Mouse (Mus musculus) cerebellum, postnatal 10 days (tissue): ENCODE results near the gene Ptprn2.
A peak's percentile ranks its signal among the peaks of the same experiment; 100 is the strongest.

Experiments
- DNase-seq, 2 experiments: peaks; one replicate each; pipeline ENCODE4 v3.0.0; 2021; ENCODE audit warnings: mixed read lengths in 2 of 2

Gene Ptprn2

DNA sequence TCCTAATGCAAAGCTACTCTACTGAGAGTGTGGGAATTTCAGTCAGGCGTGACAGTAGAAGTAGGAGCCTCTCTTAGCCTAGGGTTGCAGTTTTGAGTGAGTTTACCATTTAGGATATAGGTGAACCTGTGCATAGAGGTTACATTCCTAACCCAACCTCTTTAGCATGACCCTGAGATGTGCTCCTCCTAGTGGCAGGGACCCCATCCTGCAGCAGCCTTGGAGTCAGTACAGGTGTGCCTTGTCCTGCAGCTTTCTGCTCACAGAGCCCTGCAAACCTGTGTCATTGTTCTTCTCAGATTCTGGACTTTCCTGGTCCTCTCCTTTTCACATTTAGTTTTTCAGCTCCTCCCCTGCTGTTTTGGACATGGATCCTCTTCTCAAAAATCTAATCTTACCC, 168.2 kb downstream of the Ptprn2 start:
- no peak for DNase-seq

GRCm38 (mm10) chr12:116660076-116660475, 174.6 kb downstream of the Ptprn2 start:
- DNase-seq: peak; percentile 53 to 63

DNA sequence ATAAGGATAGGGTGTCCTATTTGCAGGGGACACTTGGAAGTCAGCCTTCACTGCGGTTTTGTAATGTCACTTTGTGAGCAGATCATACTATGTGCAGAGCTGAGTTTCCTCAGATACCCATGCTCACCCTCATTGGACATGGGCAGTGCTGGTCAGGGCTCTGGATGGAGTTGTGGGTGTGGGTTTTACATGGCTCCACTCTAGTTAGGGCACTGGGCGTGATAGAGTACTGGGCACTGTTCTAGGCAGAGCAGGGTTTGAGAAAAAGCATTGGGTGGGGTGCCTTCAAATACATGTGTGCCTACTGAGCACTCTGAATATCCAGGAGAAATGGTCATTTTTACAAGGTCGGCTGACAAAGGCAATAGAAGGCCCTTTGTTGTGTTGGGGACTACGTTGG, 175.5 kb downstream of the Ptprn2 start:
- DNase-seq: no peak

DNA sequence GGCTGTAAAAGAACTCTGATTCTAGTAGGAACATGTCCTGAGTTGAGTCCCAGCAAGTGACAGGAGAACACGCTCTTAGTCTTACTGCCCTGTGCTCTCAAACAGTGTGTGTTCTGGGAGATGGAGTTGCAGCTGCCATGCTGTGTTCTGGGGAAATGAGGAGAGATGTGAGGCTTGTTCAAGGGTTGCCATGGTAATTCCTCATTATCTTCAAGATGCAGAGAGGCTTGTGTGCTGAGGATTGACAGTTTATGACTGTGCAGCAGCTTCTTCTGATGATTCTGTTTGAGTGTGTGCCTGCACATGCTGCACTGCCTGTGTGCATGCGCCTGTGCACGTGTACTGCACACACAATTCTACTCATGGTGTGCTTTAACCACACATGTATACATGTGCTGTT, 192.2 kb downstream of the Ptprn2 start:
- DNase-seq: no peak

GRCm38 (mm10) chr12:116689832-116690231, 204.3 kb downstream of the Ptprn2 start:
- DNase-seq: no peak

- DNase-seq: no peak
Measured at GRCm38 (mm10) chr12:116709535-116709934, 224.0 kb downstream of the Ptprn2 start.

- DNase-seq: no peak
Measured at GRCm38 (mm10) chr12:116710716-116711115, 225.2 kb downstream of the Ptprn2 start.

GRCm38 (mm10) chr12:116711133-116711532, 225.6 kb downstream of the Ptprn2 start:
- DNase-seq: no peak

DNA sequence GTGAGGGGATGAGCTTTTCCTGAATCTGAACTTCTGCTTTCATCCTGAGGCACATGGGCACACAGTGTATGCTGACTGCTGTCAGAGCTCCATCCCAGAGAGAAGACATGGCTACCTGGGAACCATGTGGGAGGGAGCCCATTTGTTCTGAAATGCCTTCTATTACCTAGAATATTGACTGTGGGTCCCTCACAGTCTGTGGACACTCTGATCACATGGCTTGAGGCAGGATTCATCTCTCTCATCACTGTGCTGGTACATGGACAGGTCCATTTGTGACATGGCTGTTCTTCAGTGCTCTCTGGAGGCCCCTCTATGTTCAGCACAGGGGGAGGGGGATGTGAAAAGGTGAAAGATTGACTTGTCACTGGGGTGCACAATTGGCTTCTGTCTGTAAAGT, 227.6 kb downstream of the Ptprn2 start:
- no peak for DNase-seq

GRCm38 (mm10) chr12:116721062-116721461, 235.5 kb downstream of the Ptprn2 start:
- no peak for DNase-seq

- no peak for DNase-seq
Measured at GRCm38 (mm10) chr12:116740141-116740540, 254.6 kb downstream of the Ptprn2 start.

GRCm38 (mm10) chr12:116741300-116741699, 255.8 kb downstream of the Ptprn2 start:
- DNase-seq: no peak

GRCm38 (mm10) chr12:116746401-116746800, 260.9 kb downstream of the Ptprn2 start:
- DNase-seq: no peak

GRCm38 (mm10) chr12:116752784-116753183, 267.3 kb downstream of the Ptprn2 start:
- DNase-seq: peak; percentile 69 to 70

DNA sequence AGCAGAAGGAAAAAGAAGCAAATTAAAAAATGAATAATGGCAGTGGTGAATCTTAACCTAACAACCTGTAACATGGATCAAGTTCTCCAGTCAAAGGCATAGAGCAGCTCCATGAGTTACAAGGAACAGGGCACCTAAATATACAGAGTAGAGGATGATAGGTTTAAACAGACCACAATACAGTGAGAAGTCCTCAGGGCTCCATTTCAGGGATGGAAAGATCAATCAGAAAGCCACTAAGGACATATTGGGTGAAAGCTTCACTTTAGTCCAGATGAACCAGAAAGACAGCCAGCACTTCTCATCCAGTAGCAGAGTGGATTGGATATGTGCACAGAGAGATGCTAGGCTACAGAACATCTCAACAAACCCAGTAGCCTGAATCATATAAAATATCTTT, 278.4 kb downstream of the Ptprn2 start:
- DNase-seq: no peak

DNA sequence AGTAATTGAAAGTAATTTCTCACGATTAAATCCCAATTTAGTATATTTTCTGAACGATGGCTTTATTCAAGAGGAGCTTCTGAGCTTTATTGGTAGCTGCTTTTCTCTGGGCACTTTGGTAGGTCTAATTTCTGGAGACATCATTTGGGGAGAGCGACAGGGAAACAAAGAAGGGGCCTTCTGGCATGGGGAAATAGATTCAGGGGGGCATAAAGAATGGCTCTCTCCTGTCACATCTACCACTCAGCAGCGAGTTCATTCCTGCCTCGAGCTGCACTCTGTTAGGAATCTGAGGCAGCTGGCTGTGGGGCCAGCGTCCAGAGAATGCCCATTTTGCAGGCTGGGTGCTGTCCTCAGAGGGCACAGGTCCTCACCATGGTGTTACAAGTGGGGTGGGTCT, 285.4 kb downstream of the Ptprn2 start:
- no peak for DNase-seq

- no peak for DNase-seq
Measured at GRCm38 (mm10) chr12:116771493-116771892, 286.0 kb downstream of the Ptprn2 start.

DNA sequence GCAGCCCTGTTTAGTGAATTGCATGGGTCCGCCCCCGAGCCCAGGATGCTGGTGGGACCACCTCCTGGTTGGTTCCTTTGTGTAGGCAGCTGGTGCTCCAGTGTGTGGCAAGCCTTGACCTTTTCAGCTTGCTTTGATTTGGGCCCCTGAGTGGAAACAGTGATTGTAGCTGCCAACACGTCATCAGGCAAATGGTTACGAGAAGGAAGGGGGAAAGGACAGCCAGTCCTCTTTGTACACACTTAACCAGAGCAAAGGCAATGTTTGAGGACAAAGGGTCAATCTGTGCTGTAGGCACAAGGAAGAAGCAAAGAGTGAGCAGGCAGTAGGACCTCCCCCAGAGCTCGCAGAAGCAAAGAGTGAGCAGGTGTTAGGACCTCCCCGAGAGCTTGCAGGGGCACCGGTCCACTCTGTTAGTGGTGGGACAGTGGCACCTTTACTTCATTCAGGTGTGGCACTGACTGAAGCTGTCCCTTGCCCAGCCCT, 286.6 kb downstream of the Ptprn2 start:
- DNase-seq: peak; percentile 25 to 31

DNA sequence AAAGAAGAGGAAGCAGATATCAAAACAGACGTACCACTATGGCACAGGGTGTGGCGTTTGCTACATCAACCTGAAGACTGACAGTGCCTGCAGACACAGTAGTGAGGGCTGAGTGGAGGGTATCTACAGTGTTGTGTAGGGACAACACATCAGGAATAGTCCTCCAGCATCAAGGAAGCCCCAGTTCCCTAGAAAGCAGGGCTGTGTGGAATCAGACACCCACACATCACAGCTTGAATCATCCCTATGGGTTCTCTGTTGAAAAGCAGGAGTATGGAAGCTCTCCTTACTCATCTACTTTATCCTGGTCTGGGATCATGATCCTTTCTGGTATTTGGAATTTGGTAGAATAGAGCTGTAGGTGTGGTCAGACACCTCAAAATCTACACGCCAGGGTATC, 287.8 kb downstream of the Ptprn2 start:
- no peak for DNase-seq

- DNase-seq: no peak
Measured at GRCm38 (mm10) chr12:116776447-116776846, 290.9 kb downstream of the Ptprn2 start.

GRCm38 (mm10) chr12:116778095-116779090, 292.9 kb downstream of the Ptprn2 start:
- DNase-seq: no peak

DNA sequence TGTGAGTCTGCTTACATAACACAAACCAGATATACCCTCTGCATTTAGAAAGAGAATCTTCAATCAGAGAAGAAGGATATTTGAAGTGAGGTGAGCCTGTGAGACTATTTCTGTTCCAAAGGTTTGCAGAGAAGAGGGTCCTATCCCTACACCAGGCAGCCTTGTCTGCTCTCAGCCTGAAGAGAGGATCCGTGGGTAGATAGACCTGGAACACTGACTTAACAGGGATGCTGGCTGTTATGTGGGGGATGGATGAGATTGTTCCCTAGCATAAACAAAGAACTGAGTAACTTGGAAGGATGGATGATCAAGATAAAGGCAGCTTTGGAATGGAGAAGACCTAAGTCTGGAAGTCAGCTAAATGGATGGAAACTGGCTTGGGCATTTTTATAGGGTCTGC, 294.9 kb downstream of the Ptprn2 start:
- DNase-seq: no peak

- no peak for DNase-seq
Measured at GRCm38 (mm10) chr12:116785731-116786130, 300.2 kb downstream of the Ptprn2 start.

DNA sequence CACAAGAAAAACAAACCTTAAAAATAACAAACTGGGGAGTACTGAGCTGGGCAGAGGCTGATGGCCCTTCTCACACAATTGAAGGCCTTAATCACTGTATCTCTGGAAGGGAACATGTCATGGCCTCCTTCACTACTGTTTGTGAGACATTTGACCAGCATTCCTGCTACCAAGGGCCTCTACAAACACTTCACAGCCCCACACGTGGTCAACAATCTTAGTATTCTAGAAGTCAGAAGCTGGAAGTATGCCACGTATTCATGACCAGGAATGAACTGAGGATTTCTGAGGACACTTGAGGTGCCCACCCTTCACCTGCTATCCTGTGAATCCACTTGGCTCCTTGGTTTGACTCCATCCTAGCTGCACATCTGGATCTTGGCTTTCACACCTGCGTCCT, 302.8 kb downstream of the Ptprn2 start:
- DNase-seq: no peak
